In genomic region chrX:161399110-161399509, GRCm38 (mm10) we compare ENCODE assay signal across 9 mouse cellular contexts.
DNase-seq lines count a peak whose midpoint lies in the region; ATAC-seq lines count a peak whose summit lies in the region.
"Had no signal": no experiment of that assay in that cellular context is flagged by ENCODE, and none has a peak within 500 bp of the region (broad histone marks: within the 10 kb centered on the region; RNA-seq: fewer than 3 reads in every experiment).

No protein-coding gene starts in this region.

- WGBS in hindbrain, embryonic 10.5 days = 24% methylated on average over 11 of the region's 11 CpGs
- WGBS in hindbrain, embryonic 13.5 days = 25% methylated on average over 11 of the region's 11 CpGs

- no peaks in the 10 kb centered on the region for H3K9me3 ChIP-seq in hindbrain, embryonic 10.5 days
- H3K9me3 ChIP-seq in hindbrain, embryonic 13.5 days = no peaks in the 10 kb centered on the region
- H3K9me3 ChIP-seq: embryonic facial prominence, embryonic 13.5 days had no signal

- no peaks in the 10 kb centered on the region for H3K36me3 ChIP-seq in hindbrain, embryonic 10.5 days
- no peaks in the 10 kb centered on the region for H3K36me3 ChIP-seq in hindbrain, embryonic 13.5 days
- H3K36me3 ChIP-seq: embryonic facial prominence, embryonic 13.5 days had no signal

- H3K4me2 ChIP-seq in hindbrain, embryonic 13.5 days = no peak overlapping the region
- H3K4me2 ChIP-seq: embryonic facial prominence, embryonic 13.5 days had no signal

- no peak overlapping the region for H3K27ac ChIP-seq in hindbrain, embryonic 10.5 days
- H3K27ac ChIP-seq in hindbrain, embryonic 13.5 days = no peak overlapping the region
- H3K27ac ChIP-seq: embryonic facial prominence, embryonic 13.5 days had no signal

- peaks cover 22% of the 10 kb centered on the region for H3K27me3 ChIP-seq in hindbrain, embryonic 10.5 days (ENCODE audit: insufficient read depth, poor library complexity, severe bottlenecking)
- 0 out of 2 replicates have a peak, but pooled peaks cover 11% of the 10 kb centered on the region for H3K27me3 ChIP-seq in hindbrain, embryonic 13.5 days

- intact Hi-C loops in left cerebral cortex, postnatal 36 days (cut with DNase I) = loop anchor here (5.0 kb wide), 2 partner anchors 383 to 428 kb away; no protein-coding TSS in a partner anchor

- H3K4me1 ChIP-seq in hindbrain, embryonic 10.5 days (replicated peaks) = no peaks in the 10 kb centered on the region
- H3K4me1 ChIP-seq in hindbrain, embryonic 13.5 days (replicated peaks) = no peaks in the 10 kb centered on the region
- H3K4me1 ChIP-seq: embryonic facial prominence, embryonic 13.5 days had no signal

- ATAC-seq in hindbrain, embryonic 13.5 days (ENCODE audit: low FRiP score) = no peak
- ATAC-seq in activated CD4-positive, CD25-positive, alpha-beta regulatory T cell, adult 4 months = peak; percentile 52

- no peak overlapping the region for H3K9ac ChIP-seq in hindbrain, embryonic 13.5 days
- H3K9ac ChIP-seq: embryonic facial prominence, embryonic 13.5 days had no signal

- H3K4me3 ChIP-seq in hindbrain, embryonic 10.5 days = no peak overlapping the region
- H3K4me3 ChIP-seq in hindbrain, embryonic 13.5 days = no peak overlapping the region
- H3K4me3 ChIP-seq: embryonic facial prominence, embryonic 13.5 days had no signal

- peak; percentile 60 for DNase-seq in hindbrain, embryonic 10.5 days (ENCODE audit: low spot score)
- peak; percentile 86 for DNase-seq in embryo, embryonic 10 days (ENCODE audit: low spot score)
- peak; percentile 82 for DNase-seq in heart, postnatal 4 days
- peak; percentile 39 to 60 for DNase-seq in left cerebral cortex, postnatal 36 days (ENCODE audit: low spot score in 2 of 2)
- DNase-seq in ovary, adult 18-20 months (ENCODE audit: low spot score) = peak; percentile 11
- DNase-seq in thymus, postnatal 0 days (ENCODE audit: low spot score) = peak; percentile 71

Comparison
In these comparisons a context has a peak if more than half of its experiments do, and no peak if none do; other contexts are left out.
1. DNase-seq: peak in every context shown above with its lines; median percentile 86 in embryo, embryonic 10 days; 82 in heart, postnatal 4 days; 71 in thymus, postnatal 0 days; 60 in hindbrain, embryonic 10.5 days; 50 in left cerebral cortex, postnatal 36 days; 11 in ovary, adult 18-20 months.